Mouse (Mus musculus) liver, embryonic 11.5 days (tissue): ENCODE measurements at regions not wholly inside any gene's neighbourhood (a gene's known extent, or its start where the extent isn't known, plus 50 kb on each side); places are given as distances from the start of the nearest gene placed in this dataset.

ENCODE experiments used
- ATAC-seq: fragments of 200-750 bp; cut with Nextera tagmentation; replicated peaks from 2 replicates; pipeline ENCODE4 v1.8.0; 2017; ENCODE audit warnings: moderate number of reproducible peaks, mild to moderate bottlenecking, moderate TSS enrichment, moderate library complexity; ENCODE audit not compliant: low FRiP score
- DNase-seq: peaks from one replicate; pipeline ENCODE4 v3.0.0-alpha.2; 2017; ENCODE audit warnings: low spot score
- H3K27ac ChIP-seq: fragments of 300-500 bp; sonication (generic); 2 replicates; pipeline ENCODE4 v1.5.1; 2014; ENCODE audit warnings: mild to moderate bottlenecking, low read depth, low read length, control low read depth
- H3K27me3 ChIP-seq: fragments of 300-500 bp; sonication (generic); replicated peaks from 2 replicates; pipeline ENCODE4 v1.6.1; 2014; ENCODE audit warnings: low read length, mixed read lengths; ENCODE audit not compliant: control insufficient read depth, insufficient read depth
- H3K36me3 ChIP-seq: fragments of 300-500 bp; sonication (generic); 2 replicates; pipeline ENCODE4 v1.6.1; 2014; ENCODE audit warnings: mild to moderate bottlenecking, low read length, moderate library complexity, mixed read lengths; ENCODE audit not compliant: control insufficient read depth, insufficient read depth
- H3K4me1 ChIP-seq: fragments of 300-500 bp; sonication (generic); replicated peaks from 2 replicates; pipeline ENCODE4 v1.6.1; 2014; ENCODE audit warnings: low read length, mixed read lengths; ENCODE audit not compliant: control insufficient read depth, insufficient read depth
- H3K4me2 ChIP-seq: fragments of 300-500 bp; sonication (generic); 2 replicates; pipeline ENCODE4 v1.6.1; 2014; ENCODE audit warnings: mild to moderate bottlenecking, control low read depth, moderate library complexity
- H3K4me3 ChIP-seq: fragments of 300-500 bp; sonication (generic); 2 replicates; pipeline ENCODE4 v1.5.1; 2014; ENCODE audit warnings: low read depth, low read length, control low read depth
- H3K9ac ChIP-seq: fragments of 300-500 bp; sonication (generic); 2 replicates; pipeline ENCODE4 v1.6.1; 2014; ENCODE audit warnings: low read depth, low read length, control low read depth
- H3K9me3 ChIP-seq: fragments of 300-500 bp; sonication (generic); 2 replicates; pipeline ENCODE4 v1.6.1; 2016; ENCODE audit warnings: low read length, inconsistent platforms, mixed read lengths; ENCODE audit not compliant: control insufficient read depth
- WGBS: fragments of 180-500 bp; shearing (Covaris S2); extraction: QIAGEN DNeasy Blood & Tissue Kit; methylation state at CpG from one replicate; pipeline ENCODE4 v1.1.7; 2014; 5-methylcytosine and 5-hydroxymethylcytosine counted together

GRCm38 (mm10) chr3:148504928-148505327 is 485.4 kb downstream of the Adgrl2 start:
- no peak for ATAC-seq
- Histone ChIP-seq H3K9ac (no peak overlapping the region), H3K4me2 (no peak overlapping the region), H3K36me3 (no peaks in the 10 kb centered on the region), H3K27ac (no peak overlapping the region), H3K4me1 (no peaks in the 10 kb centered on the region), H3K27me3 (no peaks in the 10 kb centered on the region), H3K4me3 (no peak overlapping the region), H3K9me3 (no peaks in the 10 kb centered on the region)
- no peak for DNase-seq
- 72% methylated on average over 2 of the region's 2 CpGs for WGBS

- H3K4me3 ChIP-seq, result no peak overlapping the region
- WGBS, result 56% methylated on average over 1 of the region's 1 CpGs
- no peak overlapping the region for H3K9ac ChIP-seq
- no peaks in the 10 kb centered on the region for H3K4me1 ChIP-seq
- DNase-seq, result no peak
- no peaks in the 10 kb centered on the region for H3K9me3 ChIP-seq
- ATAC-seq, result peak; percentile 63
- H3K27ac ChIP-seq, result no peak overlapping the region
- no peaks in the 10 kb centered on the region for H3K27me3 ChIP-seq
- H3K4me2 ChIP-seq, result no peak overlapping the region
- no peaks in the 10 kb centered on the region for H3K36me3 ChIP-seq
Observed at GRCm38 (mm10) chr3:148503432-148503831, 486.9 kb downstream of the Adgrl2 start.

DNA sequence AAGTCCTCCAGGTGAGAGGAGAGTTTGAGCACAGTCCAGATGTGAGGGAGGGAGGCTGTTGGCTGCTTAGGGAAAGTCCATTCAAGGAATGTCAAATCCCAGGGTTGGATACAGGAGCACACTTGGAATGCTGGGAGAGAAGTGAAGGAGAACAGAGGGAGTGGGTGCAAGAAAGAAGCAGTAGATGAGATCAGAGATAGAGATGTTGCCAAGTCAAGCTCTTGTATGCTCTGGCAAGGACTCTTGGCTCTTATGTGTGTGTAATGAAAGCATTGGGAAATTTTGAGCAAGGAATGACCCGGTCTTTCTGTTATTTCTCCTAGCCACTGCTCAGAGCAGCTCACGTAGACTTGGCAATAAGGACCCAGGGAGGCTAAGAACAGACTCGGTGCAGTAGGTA is 488.6 kb downstream of the Adgrl2 start:
- no peaks in the 10 kb centered on the region for H3K9me3 ChIP-seq
- H3K4me2 ChIP-seq, result no peak overlapping the region
- no peak overlapping the region for H3K27ac ChIP-seq
- no peaks in the 10 kb centered on the region for H3K4me1 ChIP-seq
- no peak for ATAC-seq
- 82% methylated on average over 3 of the region's 3 CpGs for WGBS
- no peaks in the 10 kb centered on the region for H3K27me3 ChIP-seq
- H3K9ac ChIP-seq, result no peak overlapping the region
- H3K36me3 ChIP-seq, result no peaks in the 10 kb centered on the region
- no peak overlapping the region for H3K4me3 ChIP-seq
- no peak for DNase-seq

DNA sequence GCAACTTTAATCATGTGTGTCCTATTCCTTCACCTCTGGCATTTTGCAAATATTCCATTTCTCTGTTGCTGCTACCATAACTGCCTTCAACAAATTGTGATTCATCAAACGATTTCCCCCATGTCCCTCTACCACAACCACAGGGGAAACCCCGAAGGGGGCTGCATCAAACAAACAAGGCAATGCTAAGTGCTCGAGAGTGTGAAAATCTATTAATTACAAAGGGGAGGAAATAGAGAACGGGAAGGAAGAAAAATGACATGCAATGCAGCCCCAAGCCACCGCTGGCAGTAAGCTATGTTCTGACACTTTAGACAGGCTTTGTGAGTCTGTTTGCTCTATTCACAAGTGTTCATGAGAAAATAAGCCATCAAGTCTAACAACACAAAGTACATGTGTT is 493.7 kb downstream of the Adgrl2 start:
- Histone ChIP-seq H3K9me3 (no peaks in the 10 kb centered on the region), H3K27ac (no peak overlapping the region)
- 50% methylated on average over 5 of the region's 5 CpGs for WGBS

DNA sequence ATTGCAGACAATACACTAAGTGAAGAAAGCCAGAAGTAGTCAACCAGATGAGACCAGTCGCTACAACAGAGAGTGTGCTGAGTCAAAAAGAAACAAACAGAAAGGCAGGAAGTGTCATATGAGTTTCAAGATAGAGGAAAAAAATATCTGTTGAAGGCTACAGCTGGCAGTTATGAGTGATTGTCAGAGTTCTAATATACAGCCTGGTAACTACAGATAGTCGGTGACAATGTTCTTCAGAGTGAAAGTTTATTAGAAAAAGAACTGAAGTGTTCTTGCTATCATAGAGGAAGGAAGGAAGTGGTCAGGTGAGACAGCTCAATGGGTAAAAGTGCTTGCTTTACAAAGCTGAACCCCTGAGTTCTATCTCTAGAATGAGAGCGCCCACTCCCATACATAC is 499.1 kb downstream of the Adgrl2 start:
- H3K9me3 ChIP-seq, result no peaks in the 10 kb centered on the region
- no peak for ATAC-seq
- 62% methylated on average over 3 of the region's 3 CpGs for WGBS

More for the DNA sequence above, 493.7 kb downstream of the Adgrl2 start:
- H3K27me3 ChIP-seq, result no peaks in the 10 kb centered on the region
- no peak overlapping the region for H3K9ac ChIP-seq
- no peak for ATAC-seq
- no peak overlapping the region for H3K4me2 ChIP-seq
- no peak overlapping the region for H3K4me3 ChIP-seq
- H3K4me1 ChIP-seq, result no peaks in the 10 kb centered on the region
- DNase-seq, result no peak
- no peaks in the 10 kb centered on the region for H3K36me3 ChIP-seq

DNA sequence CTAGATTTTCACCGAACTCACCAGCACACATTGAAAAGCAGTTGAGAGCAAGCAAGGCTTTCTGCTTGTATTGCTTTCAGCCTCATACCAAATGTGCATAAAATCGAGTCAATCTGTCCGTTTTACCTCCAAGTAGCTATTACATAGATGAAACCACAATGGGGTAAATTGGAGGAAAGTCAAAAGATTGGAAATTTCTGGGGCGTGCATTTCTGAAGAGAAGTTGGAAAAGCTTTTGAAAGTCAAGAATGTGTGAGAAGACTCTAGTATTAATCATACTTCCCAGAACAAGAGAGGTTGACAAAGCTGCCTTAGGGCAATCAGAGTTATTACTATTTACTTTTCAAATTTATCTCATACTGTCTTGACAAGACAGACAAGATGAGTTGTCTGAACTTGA is 501.2 kb downstream of the Adgrl2 start:
- WGBS, result 79% methylated on average over 4 of the region's 4 CpGs
- Histone ChIP-seq H3K4me3 (no peak overlapping the region), H3K4me2 (no peak overlapping the region), H3K9me3 (no peaks in the 10 kb centered on the region), H3K27ac (no peak overlapping the region), H3K36me3 (no peaks in the 10 kb centered on the region), H3K4me1 (no peaks in the 10 kb centered on the region), H3K27me3 (no peaks in the 10 kb centered on the region), H3K9ac (no peak overlapping the region)
- DNase-seq (no peak), ATAC-seq (no peak)

More for the DNA sequence above, 499.1 kb downstream of the Adgrl2 start:
- Histone ChIP-seq H3K36me3 (no peaks in the 10 kb centered on the region), H3K27me3 (no peaks in the 10 kb centered on the region), H3K4me1 (no peaks in the 10 kb centered on the region), H3K4me3 (no peak overlapping the region), H3K4me2 (no peak overlapping the region), H3K27ac (no peak overlapping the region), H3K9ac (no peak overlapping the region)
- no peak for DNase-seq

GRCm38 (mm10) chr3:148487949-148488348 is 502.4 kb downstream of the Adgrl2 start:
- Histone ChIP-seq H3K9ac (no peak overlapping the region), H3K27me3 (no peaks in the 10 kb centered on the region), H3K27ac (no peak overlapping the region), H3K4me2 (no peak overlapping the region), H3K4me3 (no peak overlapping the region), H3K9me3 (no peaks in the 10 kb centered on the region), H3K36me3 (no peaks in the 10 kb centered on the region), H3K4me1 (no peaks in the 10 kb centered on the region)
- ATAC-seq (no peak), DNase-seq (no peak)
- 86% methylated on average over 5 of the region's 5 CpGs for WGBS

GRCm38 (mm10) chr3:148475862-148476261 is 514.5 kb downstream of the Adgrl2 start:
- H3K4me2 ChIP-seq, result no peak overlapping the region
- H3K27ac ChIP-seq, result no peak overlapping the region
- ATAC-seq (no peak), DNase-seq (no peak)
- H3K36me3 ChIP-seq, result no peaks in the 10 kb centered on the region
- H3K9ac ChIP-seq, result no peak overlapping the region
- no peaks in the 10 kb centered on the region for H3K9me3 ChIP-seq
- H3K4me1 ChIP-seq, result no peaks in the 10 kb centered on the region
- H3K27me3 ChIP-seq, result no peaks in the 10 kb centered on the region
- WGBS, result 82% methylated on average over 8 of the region's 8 CpGs
- H3K4me3 ChIP-seq, result no peak overlapping the region

GRCm38 (mm10) chr3:148472943-148473444 is 517.4 kb downstream of the Adgrl2 start:
- Histone ChIP-seq H3K4me3 (no peak overlapping the region), H3K4me2 (no peak overlapping the region), H3K27ac (no peak overlapping the region), H3K27me3 (no peaks in the 10 kb centered on the region), H3K9me3 (no peaks in the 10 kb centered on the region), H3K9ac (no peak overlapping the region), H3K4me1 (no peaks in the 10 kb centered on the region), H3K36me3 (no peaks in the 10 kb centered on the region)
- DNase-seq (no peak), ATAC-seq (no peak)
- WGBS, result 88% methylated on average over 6 of the region's 6 CpGs
